Mouse (Mus musculus): ENCODE data around the gene Fermt1. TPM values are rescaled to one million over a fixed set of nuclear protein-coding genes. Genes with fewer than 3 reads are reported as not detected.

Gene Fermt1
- polyA plus RNA-seq, 1 experiment from 2014 or later, result 20.2 TPM

- peaks cover 60% of the 10 kb centered on the region for H3K27me3 ChIP-seq (replicated peaks; ENCODE audit: low read depth, poor library complexity, severe bottlenecking)
- peaks cover 14% of the 10 kb centered on the region for H3K4me1 ChIP-seq
- WGBS, result 51% methylated on average over 9 of the region's 9 CpGs
- no peaks in the 10 kb centered on the region for H3K9me3 ChIP-seq
- H3K4me3 ChIP-seq, result peak overlapping the region; percentile 33; the same call in 1 of the 2 replicates
- no peak overlapping the region for H3K27ac ChIP-seq (replicated peaks)
- H3K36me3 ChIP-seq (replicated peaks), result no peaks in the 10 kb centered on the region
- no peak for DNase-seq (ENCODE audit: low spot score)
These were observed 2.1 kb downstream of the Fermt1 start for GRCm38 (mm10) chr2:132943596-132943995.

- Histone ChIP-seq H3K27ac (replicated peaks) (no peak overlapping the region), H3K4me3 (no peak overlapping the region), H3K9me3 (no peaks in the 10 kb centered on the region), H3K4me1 (no peaks in the 10 kb centered on the region), H3K36me3 (replicated peaks) (no peaks in the 10 kb centered on the region), H3K27me3 (replicated peaks; ENCODE audit: low read depth, poor library complexity, severe bottlenecking) (peaks cover 16% of the 10 kb centered on the region)
- no peak for DNase-seq (ENCODE audit: low spot score)
- WGBS, result 86% methylated on average over 14 of the region's 14 CpGs
These were observed 6.7 kb downstream of the Fermt1 start for GRCm38 (mm10) chr2:132939056-132939455.

- no peak for DNase-seq (ENCODE audit: low spot score)
- Histone ChIP-seq H3K36me3 (replicated peaks) (no peaks in the 10 kb centered on the region; the same call in 1 of the 2 replicates), H3K9me3 (no peaks in the 10 kb centered on the region), H3K4me1 (no peaks in the 10 kb centered on the region), H3K27me3 (replicated peaks; ENCODE audit: low read depth, poor library complexity, severe bottlenecking) (no peaks in the 10 kb centered on the region), H3K4me3 (no peak overlapping the region), H3K27ac (replicated peaks) (no peak overlapping the region)
- WGBS, result 87% methylated on average over 4 of the region's 4 CpGs
These were observed 9.5 kb downstream of the Fermt1 start for GRCm38 (mm10) chr2:132936176-132936575.

GRCm38 (mm10) chr2:132934711-132935110 is 11.0 kb downstream of the Fermt1 start:
- WGBS, result 89% methylated on average over 4 of the region's 4 CpGs
- no peaks in the 10 kb centered on the region for H3K9me3 ChIP-seq
- DNase-seq (ENCODE audit: low spot score), result no peak
- no peaks in the 10 kb centered on the region for H3K4me1 ChIP-seq
- H3K36me3 ChIP-seq (replicated peaks), result no peaks in the 10 kb centered on the region; the same call in 1 of the 2 replicates
- H3K27ac ChIP-seq (replicated peaks), result no peak overlapping the region
- no peaks in the 10 kb centered on the region for H3K27me3 ChIP-seq (replicated peaks; ENCODE audit: low read depth, poor library complexity, severe bottlenecking)
- H3K4me3 ChIP-seq, result no peak overlapping the region

- WGBS, result 85% methylated on average over 2 of the region's 2 CpGs
- no peak overlapping the region for H3K27ac ChIP-seq (replicated peaks)
- no peaks in the 10 kb centered on the region for H3K27me3 ChIP-seq (replicated peaks; ENCODE audit: low read depth, poor library complexity, severe bottlenecking)
- no peaks in the 10 kb centered on the region; the same call in 1 of the 2 replicates for H3K36me3 ChIP-seq (replicated peaks)
- no peak for DNase-seq (ENCODE audit: low spot score)
- no peaks in the 10 kb centered on the region for H3K9me3 ChIP-seq
- H3K4me3 ChIP-seq, result no peak overlapping the region
- no peaks in the 10 kb centered on the region for H3K4me1 ChIP-seq
These were observed 11.6 kb downstream of the Fermt1 start for GRCm38 (mm10) chr2:132934142-132934541.

GRCm38 (mm10) chr2:132928999-132929398 is 16.7 kb downstream of the Fermt1 start:
- WGBS, result 92% methylated on average over 2 of the region's 2 CpGs
- no peaks in the 10 kb centered on the region; the same call in 1 of the 2 replicates for H3K36me3 ChIP-seq (replicated peaks)
- H3K27me3 ChIP-seq (replicated peaks; ENCODE audit: low read depth, poor library complexity, severe bottlenecking), result no peaks in the 10 kb centered on the region
- H3K27ac ChIP-seq (replicated peaks), result no peak overlapping the region
- DNase-seq (ENCODE audit: low spot score), result no peak
- H3K4me3 ChIP-seq, result no peak overlapping the region
- H3K4me1 ChIP-seq, result no peaks in the 10 kb centered on the region
- no peaks in the 10 kb centered on the region for H3K9me3 ChIP-seq

- H3K4me3 ChIP-seq, result no peak overlapping the region
- DNase-seq (ENCODE audit: low spot score), result no peak
- H3K27ac ChIP-seq (replicated peaks), result no peak overlapping the region
- H3K36me3 ChIP-seq (replicated peaks), result no peaks in the 10 kb centered on the region; the same call in 1 of the 2 replicates
- no peaks in the 10 kb centered on the region for H3K27me3 ChIP-seq (replicated peaks; ENCODE audit: low read depth, poor library complexity, severe bottlenecking)
- H3K9me3 ChIP-seq, result no peaks in the 10 kb centered on the region
- H3K4me1 ChIP-seq, result no peaks in the 10 kb centered on the region
- 57% methylated on average over 2 of the region's 2 CpGs for WGBS
These were observed 17.8 kb downstream of the Fermt1 start for GRCm38 (mm10) chr2:132927871-132928270.

GRCm38 (mm10) chr2:132927298-132927697 is 18.4 kb downstream of the Fermt1 start:
- Histone ChIP-seq H3K4me3 (no peak overlapping the region), H3K27me3 (replicated peaks; ENCODE audit: low read depth, poor library complexity, severe bottlenecking) (no peaks in the 10 kb centered on the region), H3K36me3 (replicated peaks) (no peaks in the 10 kb centered on the region; the same call in 1 of the 2 replicates), H3K4me1 (no peaks in the 10 kb centered on the region), H3K9me3 (no peaks in the 10 kb centered on the region), H3K27ac (replicated peaks) (no peak overlapping the region)
- 85% methylated on average over 2 of the region's 2 CpGs for whole genome bisulfite sequencing
- no peak for DNase-seq (ENCODE audit: low spot score)

GRCm38 (mm10) chr2:132923290-132924085 is 22.2 kb downstream of the Fermt1 start:
- Histone ChIP-seq H3K27me3 (replicated peaks; ENCODE audit: low read depth, poor library complexity, severe bottlenecking) (no peaks in the 10 kb centered on the region), H3K9me3 (no peaks in the 10 kb centered on the region), H3K4me3 (no peak overlapping the region), H3K36me3 (replicated peaks) (no peaks in the 10 kb centered on the region), H3K27ac (replicated peaks) (no peak overlapping the region), H3K4me1 (no peaks in the 10 kb centered on the region; the same call in 1 of the 2 replicates)
- DNase-seq (ENCODE audit: low spot score), result no peak
- WGBS, result 39% methylated on average over 8 of the region's 8 CpGs

GRCm38 (mm10) chr2:132922076-132922873 is 23.4 kb downstream of the Fermt1 start:
- no peaks in the 10 kb centered on the region for H3K27me3 ChIP-seq (replicated peaks; ENCODE audit: low read depth, poor library complexity, severe bottlenecking)
- no peaks in the 10 kb centered on the region for H3K9me3 ChIP-seq
- no peaks in the 10 kb centered on the region; the same call in 1 of the 2 replicates for H3K4me1 ChIP-seq
- H3K4me3 ChIP-seq, result no peak overlapping the region
- H3K27ac ChIP-seq (replicated peaks), result no peak overlapping the region
- WGBS, result 76% methylated on average over 9 of the region's 9 CpGs
- no peak for DNase-seq (ENCODE audit: low spot score)
- no peaks in the 10 kb centered on the region for H3K36me3 ChIP-seq (replicated peaks)

- no peaks in the 10 kb centered on the region for H3K9me3 ChIP-seq
- no peak overlapping the region for H3K4me3 ChIP-seq
- H3K36me3 ChIP-seq (replicated peaks), result no peaks in the 10 kb centered on the region
- no peak overlapping the region for H3K27ac ChIP-seq (replicated peaks)
- H3K27me3 ChIP-seq (replicated peaks; ENCODE audit: low read depth, poor library complexity, severe bottlenecking), result no peaks in the 10 kb centered on the region
- DNase-seq (ENCODE audit: low spot score), result no peak
- 75% methylated on average over 1 of the region's 1 CpGs for WGBS
- H3K4me1 ChIP-seq, result no peaks in the 10 kb centered on the region
These were observed 30.9 kb downstream of the Fermt1 start for GRCm38 (mm10) chr2:132914785-132915184.

GRCm38 (mm10) chr2:132906763-132907162 is 38.9 kb downstream of the Fermt1 start:
- no peaks in the 10 kb centered on the region for H3K27me3 ChIP-seq (replicated peaks; ENCODE audit: low read depth, poor library complexity, severe bottlenecking)
- no peaks in the 10 kb centered on the region for H3K9me3 ChIP-seq
- H3K4me3 ChIP-seq, result no peak overlapping the region
- H3K4me1 ChIP-seq, result no peaks in the 10 kb centered on the region
- H3K27ac ChIP-seq (replicated peaks), result no peak overlapping the region
- WGBS, result 32% methylated on average over 8 of the region's 8 CpGs
- H3K36me3 ChIP-seq (replicated peaks), result no peaks in the 10 kb centered on the region
- peak; percentile 30 for DNase-seq (ENCODE audit: low spot score)

Measured in embryonic facial prominence, embryonic 10.5 days (tissue).